Mouse (Mus musculus) frontal cortex, postnatal 14 days (tissue): ENCODE data around the gene Cpe.

Source experiments
- DNase-seq, 2 experiments: peaks; one replicate each; pipeline ENCODE4 v3.0.0; 2022; ENCODE audit warnings: low spot score in 2 of 2

Cpe gene

GRCm38 (mm10) chr8:64692651-64693201 lies at the start of gene Cpe:
Gene Cpe (minus strand): TSS chr8:64693054.
- peak; percentile 77 to 86 for DNase-seq

GRCm38 (mm10) chr8:64740547-64741211 lies 47.8 kb upstream of the Cpe start:
- DNase-seq = no peak

GRCm38 (mm10) chr8:64738916-64739315 lies 46.1 kb upstream of the Cpe start:
- no peak for DNase-seq

GRCm38 (mm10) chr8:64736767-64737323 lies 44.0 kb upstream of the Cpe start:
- DNase-seq = no peak

- no peak for DNase-seq
Measured at GRCm38 (mm10) chr8:64735161-64735560, 42.3 kb upstream of the Cpe start.

- peak; percentile 97 to 98 for DNase-seq
Measured at GRCm38 (mm10) chr8:64733271-64733943, 40.6 kb upstream of the Cpe start, which contains the start of gene Msmo1. Gene Msmo1 (minus strand): TSS chr8:64733792.

GRCm38 (mm10) chr8:64732596-64732995 lies 39.7 kb upstream of the Cpe start:
- no peak for DNase-seq

GRCm38 (mm10) chr8:64728156-64728555 lies 35.3 kb upstream of the Cpe start:
- DNase-seq = no peak

- no peak for DNase-seq
Measured at GRCm38 (mm10) chr8:64726190-64726695, 33.4 kb upstream of the Cpe start.

GRCm38 (mm10) chr8:64723206-64723605 lies 30.4 kb upstream of the Cpe start:
- no peak for DNase-seq

GRCm38 (mm10) chr8:64717868-64718267 lies 25.0 kb upstream of the Cpe start:
- no peak for DNase-seq

- no peak for DNase-seq
Measured at GRCm38 (mm10) chr8:64712499-64712898, 19.6 kb upstream of the Cpe start.

GRCm38 (mm10) chr8:64711544-64711943 lies 18.7 kb upstream of the Cpe start:
- DNase-seq = no peak

- no peak for DNase-seq
Measured at GRCm38 (mm10) chr8:64707481-64707880, 14.6 kb upstream of the Cpe start.

GRCm38 (mm10) chr8:64703191-64703590 lies 10.3 kb upstream of the Cpe start:
- DNase-seq = no peak

GRCm38 (mm10) chr8:64691591-64692401 lies 1.1 kb downstream of the Cpe start:
- DNase-seq = no peak

- no peak for DNase-seq
Measured at GRCm38 (mm10) chr8:64690845-64691244, 2.0 kb downstream of the Cpe start.

- no peak for DNase-seq
Measured at GRCm38 (mm10) chr8:64690306-64690705, 2.5 kb downstream of the Cpe start.

- DNase-seq = no peak
Measured at GRCm38 (mm10) chr8:64688741-64689140, 4.1 kb downstream of the Cpe start.

- no peak for DNase-seq
Measured at GRCm38 (mm10) chr8:64688161-64688560, 4.7 kb downstream of the Cpe start.

- no peak for DNase-seq
Measured at GRCm38 (mm10) chr8:64682501-64682900, 10.4 kb downstream of the Cpe start.

- no peak for DNase-seq
Measured at GRCm38 (mm10) chr8:64676381-64676780, 16.5 kb downstream of the Cpe start.
